Mouse (Mus musculus): ENCODE measurements around the gene Snx10. TPM values are rescaled to one million over a fixed set of nuclear protein-coding genes. Genes with fewer than 3 reads are reported as not detected.
A peak's percentile ranks its signal among the peaks of the same experiment; 100 is the strongest.

Snx10 gene
- polyA plus RNA-seq, 1 experiment from 2014 or later = 13.4 TPM

DNA sequence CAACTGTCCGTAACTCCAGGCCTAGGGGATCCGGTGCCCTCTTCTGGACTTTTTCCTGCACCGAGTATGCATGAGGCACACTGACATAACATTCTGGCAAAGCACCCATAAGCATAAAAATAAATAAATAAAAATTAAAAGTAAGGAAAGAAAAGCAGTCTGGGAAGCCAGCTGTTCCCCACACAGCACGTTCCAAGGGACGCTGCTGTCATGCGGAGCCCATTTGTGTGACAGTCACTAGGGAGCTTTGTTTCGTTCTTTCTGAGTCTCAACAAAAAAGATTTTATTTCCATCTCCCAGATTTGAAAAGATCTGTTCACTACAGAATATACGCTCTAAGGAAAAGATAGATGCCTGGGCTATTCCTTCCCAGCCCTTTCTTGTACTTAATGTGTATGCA lies 45.4 kb downstream of the Snx10 start:
- no peak for ATAC-seq (ENCODE audit: borderline replicate concordance, extremely low read depth, low FRiP score, low TSS enrichment)
- H3K4me1 ChIP-seq = peaks cover 4% of the 10 kb centered on the region
- WGBS = 81% methylated on average over 8 of the region's 8 CpGs
- H3K4me2 ChIP-seq = no peak overlapping the region
- H3K4me3 ChIP-seq = no peak overlapping the region
- H3K9ac ChIP-seq = no peak overlapping the region
- H3K36me3 ChIP-seq = no peaks in the 10 kb centered on the region
- H3K27me3 ChIP-seq = no peaks in the 10 kb centered on the region
- H3K27ac ChIP-seq = no peak overlapping the region
- H3K9me3 ChIP-seq = no peaks in the 10 kb centered on the region

DNA sequence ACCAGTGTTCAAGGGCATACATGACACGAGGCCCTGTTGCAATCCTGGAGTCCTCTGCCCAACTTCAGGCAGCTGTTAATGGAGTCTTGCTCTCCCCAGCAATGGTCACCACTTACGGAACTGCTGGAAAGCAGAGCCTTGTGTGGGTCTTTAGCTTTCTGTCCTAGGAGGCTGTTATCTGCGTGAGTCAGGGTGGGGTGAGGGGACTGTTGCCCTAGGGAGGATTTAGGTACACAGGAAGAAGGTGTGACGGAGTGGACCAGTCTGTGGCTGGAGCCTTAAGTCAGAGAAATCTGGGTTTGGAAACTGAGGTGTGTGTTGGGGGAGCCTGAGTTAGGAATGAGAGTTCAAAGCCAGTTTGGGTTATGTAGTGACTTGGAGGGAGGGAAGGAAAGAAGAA lies 49.4 kb downstream of the Snx10 start:
- Histone ChIP-seq H3K4me2 (no peak overlapping the region), H3K27ac (no peak overlapping the region), H3K4me1 (no peaks in the 10 kb centered on the region), H3K36me3 (no peaks in the 10 kb centered on the region), H3K4me3 (no peak overlapping the region), H3K9me3 (no peaks in the 10 kb centered on the region), H3K9ac (no peak overlapping the region), H3K27me3 (no peaks in the 10 kb centered on the region)
- no peak for ATAC-seq (ENCODE audit: borderline replicate concordance, extremely low read depth, low FRiP score, low TSS enrichment)
- 74% methylated on average over 4 of the region's 4 CpGs for WGBS

DNA sequence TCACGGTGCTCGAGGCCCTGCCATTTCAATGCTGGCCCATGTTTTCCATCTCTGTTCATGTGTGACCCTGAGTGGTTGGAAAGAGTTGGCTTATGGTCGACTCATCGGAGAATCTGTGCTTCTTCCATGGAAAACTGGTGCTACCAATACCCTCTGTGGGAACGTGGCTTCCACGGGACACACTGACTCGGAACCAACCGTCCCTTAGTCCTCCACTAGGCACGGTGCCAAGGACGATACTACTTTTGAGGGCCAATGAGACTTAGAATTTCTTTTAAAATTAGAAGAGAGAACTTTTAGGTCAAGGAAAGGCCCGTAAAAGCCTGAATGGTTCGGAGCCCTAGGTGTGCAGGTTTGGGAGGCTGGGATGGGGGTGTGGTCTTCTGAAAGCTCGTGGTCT lies 50.4 kb downstream of the Snx10 start:
- H3K36me3 ChIP-seq = no peaks in the 10 kb centered on the region
- H3K9me3 ChIP-seq = no peaks in the 10 kb centered on the region
- H3K27me3 ChIP-seq = no peaks in the 10 kb centered on the region
- H3K4me2 ChIP-seq = no peak overlapping the region
- 81% methylated on average over 13 of the region's 13 CpGs for WGBS
- no peak overlapping the region for H3K27ac ChIP-seq
- H3K4me3 ChIP-seq = no peak overlapping the region
- ATAC-seq (ENCODE audit: borderline replicate concordance, extremely low read depth, low FRiP score, low TSS enrichment) = no peak
- no peak overlapping the region for H3K9ac ChIP-seq
- H3K4me1 ChIP-seq = no peaks in the 10 kb centered on the region

DNA sequence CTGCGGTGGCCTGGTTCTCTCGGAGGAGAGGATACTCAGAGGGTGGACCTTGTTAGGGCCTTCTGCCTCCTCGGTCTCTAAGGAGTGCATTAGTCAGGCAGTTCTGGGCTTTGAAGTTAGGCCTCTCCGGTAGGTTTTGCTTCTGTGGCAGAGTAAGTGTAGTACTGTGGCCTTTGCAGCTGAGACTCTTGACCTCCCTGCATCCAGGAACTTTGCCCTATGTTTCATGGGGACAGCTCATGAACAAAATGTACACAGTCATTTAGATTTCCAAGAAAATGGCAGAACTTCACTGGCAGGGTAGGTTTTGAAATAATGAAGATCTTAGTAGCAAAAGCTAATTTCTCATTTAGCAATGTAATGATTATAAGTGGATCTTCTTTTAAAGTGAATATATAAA lies 54.7 kb downstream of the Snx10 start:
- Histone ChIP-seq H3K9me3 (no peaks in the 10 kb centered on the region), H3K9ac (no peak overlapping the region), H3K4me2 (no peak overlapping the region), H3K4me1 (0 out of 2 replicates have a peak, but pooled peaks cover 4% of the 10 kb centered on the region), H3K27me3 (no peaks in the 10 kb centered on the region), H3K36me3 (no peaks in the 10 kb centered on the region), H3K4me3 (no peak overlapping the region), H3K27ac (no peak overlapping the region)
- no peak for ATAC-seq (ENCODE audit: borderline replicate concordance, extremely low read depth, low FRiP score, low TSS enrichment)
- 82% methylated on average over 4 of the region's 4 CpGs for WGBS

DNA sequence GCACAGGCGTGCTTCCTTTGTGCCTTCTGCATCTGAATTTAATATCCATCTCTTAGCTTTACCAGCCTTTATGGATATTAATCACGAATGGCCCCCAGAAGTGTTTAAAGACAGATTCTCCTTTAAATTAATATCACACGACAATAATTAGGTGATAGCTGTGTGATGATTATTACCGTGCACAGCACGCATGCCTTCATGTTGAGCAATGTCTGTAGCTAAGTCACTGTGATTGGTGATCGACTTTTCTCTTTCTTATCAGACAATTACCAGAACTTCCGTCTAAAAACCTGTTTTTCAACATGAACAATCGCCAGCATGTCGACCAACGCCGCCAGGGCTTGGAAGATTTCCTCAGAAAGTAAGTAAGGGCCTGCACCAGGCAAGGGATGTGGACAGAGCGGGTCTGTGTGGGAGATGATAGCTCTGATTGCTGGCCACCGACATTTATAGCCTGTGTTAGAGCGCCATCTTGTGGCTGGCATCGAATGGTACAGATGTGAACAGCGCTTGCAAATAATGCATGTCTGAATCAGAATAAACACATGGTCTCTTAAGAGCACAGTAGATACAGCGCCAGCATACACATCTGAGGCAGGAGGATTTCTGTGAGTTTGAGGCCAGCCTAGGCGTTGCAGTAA lies 56.5 kb downstream of the Snx10 start:
- Histone ChIP-seq H3K9me3 (no peaks in the 10 kb centered on the region), H3K4me2 (no peak overlapping the region), H3K36me3 (no peaks in the 10 kb centered on the region), H3K27me3 (no peaks in the 10 kb centered on the region), H3K4me3 (no peak overlapping the region), H3K4me1 (0 out of 2 replicates have a peak, but pooled peaks cover 4% of the 10 kb centered on the region), H3K27ac (no peak overlapping the region), H3K9ac (no peak overlapping the region)
- WGBS = 16% methylated on average over 18 of the region's 18 CpGs
- peak; percentile 89 for ATAC-seq (ENCODE audit: borderline replicate concordance, extremely low read depth, low FRiP score, low TSS enrichment)

DNA sequence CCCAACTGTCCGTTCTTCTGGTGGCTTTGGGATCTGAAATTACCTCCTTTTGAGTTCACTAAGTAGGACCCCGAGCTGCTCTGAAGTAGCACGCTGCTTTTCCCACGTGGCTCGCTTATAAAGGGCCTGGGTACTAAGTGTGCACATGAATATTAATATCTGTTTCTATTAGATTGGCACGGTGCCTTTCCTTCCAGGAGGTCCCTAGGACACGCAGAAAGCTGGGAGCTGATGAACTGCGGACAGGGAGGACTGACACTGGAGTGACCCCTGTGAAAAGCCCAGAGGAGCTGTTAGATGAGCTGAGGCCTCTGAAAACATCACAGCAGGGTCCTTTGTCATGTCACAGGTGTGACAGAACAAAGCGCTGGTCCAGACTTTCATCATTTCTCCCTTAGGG lies 57.7 kb downstream of the Snx10 start:
- 0 out of 2 replicates have a peak, but pooled peaks cover 4% of the 10 kb centered on the region for H3K4me1 ChIP-seq
- H3K9me3 ChIP-seq = no peaks in the 10 kb centered on the region
- H3K27ac ChIP-seq = no peak overlapping the region
- ATAC-seq (ENCODE audit: borderline replicate concordance, extremely low read depth, low FRiP score, low TSS enrichment) = no peak
- H3K27me3 ChIP-seq = no peaks in the 10 kb centered on the region
- 66% methylated on average over 9 of the region's 9 CpGs for WGBS
- H3K36me3 ChIP-seq = no peaks in the 10 kb centered on the region
- H3K4me3 ChIP-seq = no peak overlapping the region
- no peak overlapping the region for H3K9ac ChIP-seq
- H3K4me2 ChIP-seq = no peak overlapping the region

DNA sequence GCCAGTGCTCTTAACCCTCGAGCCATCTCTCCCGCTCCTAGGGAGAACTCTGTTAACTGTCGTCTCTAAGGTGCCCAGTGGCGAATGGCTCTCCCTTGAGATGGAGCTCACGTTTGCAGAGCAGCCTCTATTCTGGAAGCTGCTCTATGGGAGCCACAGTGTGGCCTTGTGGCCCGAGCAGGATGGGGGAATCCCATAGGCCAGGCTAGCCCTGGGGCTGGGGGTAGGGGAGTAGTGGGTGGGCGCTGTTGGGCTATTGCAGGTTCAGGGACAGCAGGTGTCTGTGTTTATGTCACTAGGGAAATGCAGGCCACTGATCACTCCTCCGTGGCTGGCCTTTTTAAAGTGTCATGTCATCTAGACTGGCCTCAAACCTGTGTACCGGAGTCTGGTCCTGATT lies 58.4 kb downstream of the Snx10 start:
- WGBS = 82% methylated on average over 9 of the region's 9 CpGs
- Histone ChIP-seq H3K9ac (no peak overlapping the region), H3K36me3 (no peaks in the 10 kb centered on the region), H3K27me3 (no peaks in the 10 kb centered on the region), H3K4me3 (no peak overlapping the region), H3K4me2 (no peak overlapping the region), H3K4me1 (0 out of 2 replicates have a peak, but pooled peaks cover 4% of the 10 kb centered on the region), H3K9me3 (no peaks in the 10 kb centered on the region), H3K27ac (no peak overlapping the region)
- ATAC-seq (ENCODE audit: borderline replicate concordance, extremely low read depth, low FRiP score, low TSS enrichment) = no peak

DNA sequence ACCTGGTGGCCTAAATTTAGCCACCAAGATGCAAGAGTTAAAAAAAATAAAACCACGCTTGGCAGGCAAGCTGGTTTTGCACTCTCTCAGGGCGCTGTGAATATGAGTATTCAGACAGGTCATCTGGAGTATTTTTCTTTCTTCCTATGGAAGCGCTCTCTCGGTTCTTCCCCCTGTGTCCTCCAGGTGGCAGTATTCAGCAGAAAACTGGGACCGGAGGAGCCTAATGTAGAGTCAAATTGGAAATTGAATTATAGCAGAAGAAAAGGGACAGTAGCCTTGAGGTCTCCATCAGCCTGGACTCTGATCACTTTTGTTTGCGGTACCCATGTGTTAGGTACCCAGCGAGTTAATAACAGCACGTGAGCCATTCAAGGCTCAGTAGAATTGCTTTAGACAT lies 62.3 kb downstream of the Snx10 start:
- no peak overlapping the region for H3K4me3 ChIP-seq
- no peak overlapping the region for H3K4me2 ChIP-seq
- peaks cover 4% of the 10 kb centered on the region; the same call in 1 of the 2 replicates for H3K4me1 ChIP-seq
- WGBS = 25% methylated on average over 8 of the region's 8 CpGs
- no peak overlapping the region for H3K9ac ChIP-seq
- no peaks in the 10 kb centered on the region for H3K9me3 ChIP-seq
- H3K27me3 ChIP-seq = no peaks in the 10 kb centered on the region
- no peak overlapping the region for H3K27ac ChIP-seq
- H3K36me3 ChIP-seq = no peaks in the 10 kb centered on the region
- ATAC-seq (ENCODE audit: borderline replicate concordance, extremely low read depth, low FRiP score, low TSS enrichment) = no peak

DNA sequence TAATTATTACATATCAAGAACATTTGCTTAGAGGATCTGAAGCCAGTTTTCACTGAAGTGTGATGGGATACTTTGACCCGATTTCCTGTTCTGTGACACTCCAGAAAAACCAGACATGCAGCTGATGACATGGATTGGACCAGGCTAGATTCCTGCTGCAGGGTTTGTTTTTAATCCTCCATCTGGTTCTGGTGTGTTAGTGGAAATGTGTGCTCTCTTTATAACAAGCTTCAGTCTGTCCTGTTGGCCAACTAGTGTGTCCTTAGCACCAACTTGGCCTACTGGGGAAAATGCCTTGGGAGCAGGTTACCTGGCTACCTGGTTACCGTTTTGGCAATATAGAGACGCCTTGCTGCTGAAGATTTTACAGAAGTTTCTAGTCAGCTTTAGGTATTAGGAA lies 63.6 kb downstream of the Snx10 start:
- no peak overlapping the region for H3K9ac ChIP-seq
- H3K4me1 ChIP-seq = peaks cover 9% of the 10 kb centered on the region
- ATAC-seq (ENCODE audit: borderline replicate concordance, extremely low read depth, low FRiP score, low TSS enrichment) = no peak
- H3K4me2 ChIP-seq = no peak overlapping the region
- H3K27me3 ChIP-seq = no peaks in the 10 kb centered on the region
- no peaks in the 10 kb centered on the region for H3K36me3 ChIP-seq
- 80% methylated on average over 3 of the region's 3 CpGs for WGBS
- no peaks in the 10 kb centered on the region for H3K9me3 ChIP-seq
- no peak overlapping the region for H3K4me3 ChIP-seq
- no peak overlapping the region for H3K27ac ChIP-seq

DNA sequence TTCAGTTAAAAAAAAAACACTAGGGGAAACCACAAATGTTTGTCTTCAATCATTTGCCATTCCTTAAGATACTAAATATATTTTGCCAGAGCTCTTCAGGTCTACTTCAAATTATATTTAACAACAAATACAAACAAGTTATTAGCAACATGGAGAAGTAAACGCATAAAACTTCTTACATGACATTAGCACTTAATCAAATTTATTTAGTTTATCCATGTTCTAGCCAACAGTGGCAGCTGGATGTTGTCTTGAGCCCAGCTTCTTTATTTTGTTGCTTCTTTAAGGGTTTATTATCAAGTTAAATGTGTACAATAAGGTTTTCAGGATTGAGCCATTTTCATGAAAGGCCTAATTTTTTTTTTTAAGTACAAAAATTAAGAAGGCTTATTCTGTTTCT lies 67.6 kb downstream of the Snx10 start:
- no peak overlapping the region for H3K4me3 ChIP-seq
- H3K4me1 ChIP-seq = peaks cover 29% of the 10 kb centered on the region
- H3K36me3 ChIP-seq = no peaks in the 10 kb centered on the region
- H3K27me3 ChIP-seq = no peaks in the 10 kb centered on the region
- WGBS = 33% methylated on average over 1 of the region's 1 CpGs
- no peak for ATAC-seq (ENCODE audit: borderline replicate concordance, extremely low read depth, low FRiP score, low TSS enrichment)
- H3K9ac ChIP-seq = no peak overlapping the region
- H3K9me3 ChIP-seq = no peaks in the 10 kb centered on the region
- H3K4me2 ChIP-seq = no peak overlapping the region
- H3K27ac ChIP-seq = no peak overlapping the region

DNA sequence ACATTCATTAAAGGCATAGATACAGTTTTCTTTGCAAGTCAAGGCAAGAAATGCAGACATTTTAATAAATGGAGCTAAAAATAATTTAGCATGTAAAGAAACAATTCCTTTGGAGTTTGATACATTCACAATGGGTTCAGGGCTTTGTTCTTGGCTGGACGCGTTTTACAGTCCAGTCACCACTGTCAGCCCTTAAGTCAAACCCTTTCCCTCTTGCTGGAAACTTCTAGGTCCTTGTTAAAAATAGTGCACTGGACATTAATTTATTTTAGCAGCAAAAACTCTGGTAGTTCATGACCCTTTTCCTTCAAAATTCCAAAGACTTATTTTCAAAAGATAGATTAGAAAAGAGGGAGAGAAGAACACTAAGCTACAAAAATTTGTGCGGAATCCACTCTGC lies 68.1 kb downstream of the Snx10 start:
- peak overlapping the region; percentile 96 for H3K4me2 ChIP-seq
- H3K9ac ChIP-seq = no peak overlapping the region; the same call in 1 of the 2 replicates
- H3K4me3 ChIP-seq = no peak overlapping the region
- no peaks in the 10 kb centered on the region for H3K9me3 ChIP-seq
- H3K27ac ChIP-seq = peak overlapping the region; percentile 62
- no peaks in the 10 kb centered on the region for H3K27me3 ChIP-seq
- no peaks in the 10 kb centered on the region for H3K36me3 ChIP-seq
- peaks cover 30% of the 10 kb centered on the region for H3K4me1 ChIP-seq
- WGBS = 44% methylated on average over 3 of the region's 3 CpGs
- ATAC-seq (ENCODE audit: borderline replicate concordance, extremely low read depth, low FRiP score, low TSS enrichment) = no peak

DNA sequence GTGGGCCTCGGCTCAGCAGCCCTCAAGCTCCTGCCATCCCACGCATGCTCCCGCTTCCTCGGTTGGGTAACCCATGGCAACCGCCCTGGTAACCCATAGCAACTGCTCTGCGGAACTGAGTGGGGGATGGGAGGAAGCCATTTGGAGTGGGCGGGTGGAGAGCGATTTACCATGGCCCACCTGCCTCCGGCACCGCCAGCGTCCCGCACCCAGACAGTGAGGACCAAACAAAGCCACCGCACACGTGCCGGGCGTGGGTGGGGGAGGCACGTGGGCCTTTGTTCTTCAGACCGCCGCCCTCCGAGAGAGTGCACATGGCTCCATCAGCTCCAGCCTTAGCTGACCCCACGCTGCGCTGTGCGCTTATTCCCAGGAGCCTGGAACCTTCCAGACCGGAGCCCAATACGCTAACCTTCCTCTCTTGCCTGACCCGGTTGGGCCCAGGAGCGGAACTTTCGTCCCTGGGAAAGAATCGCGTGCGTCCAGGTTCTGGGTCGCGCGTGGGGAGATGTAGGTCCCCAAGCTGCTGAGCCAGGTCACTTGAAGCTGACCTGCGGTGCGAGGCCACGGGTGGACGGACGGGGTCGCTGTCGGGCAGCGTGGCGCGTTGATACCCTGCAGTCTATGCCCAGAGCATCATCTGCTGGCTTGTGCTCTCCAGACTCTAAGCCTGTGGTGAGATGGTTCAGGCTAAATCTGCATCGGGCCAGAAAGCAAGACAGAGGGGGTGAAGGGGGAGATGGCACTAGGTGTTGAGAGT lies 68.8 kb downstream of the Snx10 start:
- peak; percentile 77 for ATAC-seq (ENCODE audit: borderline replicate concordance, extremely low read depth, low FRiP score, low TSS enrichment)
- peak overlapping the region; percentile 96 for H3K4me2 ChIP-seq
- peak overlapping the region; percentile 62 for H3K27ac ChIP-seq
- peak overlapping the region; percentile 46 for H3K4me3 ChIP-seq
- 2% methylated on average over 45 of the region's 45 CpGs for WGBS
- H3K4me1 ChIP-seq = peaks cover 30% of the 10 kb centered on the region
- peak overlapping the region; percentile 36 for H3K9ac ChIP-seq
- no peaks in the 10 kb centered on the region for H3K27me3 ChIP-seq
- no peaks in the 10 kb centered on the region for H3K9me3 ChIP-seq
- no peaks in the 10 kb centered on the region for H3K36me3 ChIP-seq
